Mouse (Mus musculus): Measurements from ENCODE around the gene Pgm3. TPM values are rescaled to one million over a fixed set of nuclear protein-coding genes. Genes with fewer than 3 reads are reported as not detected.

The Pgm3 gene
- 7.7 and 8.1 TPM in 2 replicates for polyA plus RNA-seq (2012; rRNA removed)

DNA sequence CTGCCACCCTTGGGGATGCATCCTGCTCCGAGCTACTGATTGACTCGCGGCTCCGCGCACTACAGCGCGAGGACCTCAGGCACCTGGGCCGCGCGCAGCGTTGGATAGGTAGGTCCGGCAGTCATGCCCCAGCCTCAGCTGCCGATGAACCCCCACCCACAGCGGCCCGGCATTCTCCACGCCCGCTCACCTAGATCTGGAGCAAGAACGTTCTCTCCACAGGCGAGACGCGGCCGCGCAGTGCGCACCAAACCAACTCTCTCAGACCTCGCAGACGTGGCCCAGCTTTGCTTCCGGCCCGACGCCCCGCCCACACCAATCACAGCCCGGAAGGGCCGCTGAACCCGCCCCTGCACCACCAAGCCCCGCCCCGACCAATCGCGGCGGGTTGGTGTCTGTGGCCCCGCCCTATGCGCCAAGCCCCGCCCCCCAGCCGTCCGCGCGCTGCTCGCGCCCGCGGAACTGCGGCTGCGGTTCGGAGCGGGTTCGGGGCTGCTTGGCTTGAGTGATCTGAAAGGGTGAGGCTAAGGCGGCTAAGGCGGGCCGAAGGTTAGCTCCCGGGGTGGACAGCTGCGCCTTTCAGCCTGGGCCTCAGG lies at the start of gene Pgm3, which contains the start of gene Rwdd2a:
TSS of gene Pgm3 (minus strand) at position 303 of the 596 bp plus-strand sequence.
TSS of gene Rwdd2a (plus strand) at position 452 of the 596 bp plus-strand sequence.

Other genes starting within 250 kb of the Pgm3 start
- 1.3 and 1.6 TPM in 2 replicates for gene Ube2cbp, start 106.9 kb downstream of the Pgm3 start, polyA plus RNA-seq (2012; rRNA removed)
- 4.5 and 5.3 TPM in 2 replicates for gene Dop1a, start 104.7 kb downstream of the Pgm3 start, polyA plus RNA-seq (2012; rRNA removed)
- 0.38 and 0.39 TPM in 2 replicates for gene Rwdd2a, start 149 bp upstream of the Pgm3 start, polyA plus RNA-seq (2012; rRNA removed)
- 1.9 and 2.1 TPM in 2 replicates for gene Me1, start 124.1 kb upstream of the Pgm3 start, polyA plus RNA-seq (2012; rRNA removed)
- gene Prss35, start 171.8 kb upstream of the Pgm3 start, polyA plus RNA-seq (2012; rRNA removed) = 0.40 and 1.5 TPM in 2 replicates